Mouse (Mus musculus) G1E (cell line): Measurements from ENCODE around the gene Gns. TPM values are rescaled to one million over a fixed set of nuclear protein-coding genes. Genes with fewer than 3 reads are reported as not detected.

Experiments
- ATAC-seq: 2 replicates; pipeline ENCODE4 v1.8.0; 2016; ENCODE audit warnings: mild to moderate bottlenecking; ENCODE audit not compliant: insufficient number of reproducible peaks, poor library complexity, low FRiP score, severe bottlenecking; ENCODE audit errors: extremely low read depth
- DNase-seq: peaks from one replicate; pipeline ENCODE4 v3.0.0; 2012; ENCODE audit warnings: low spot score
- H3K27me3 ChIP-seq: 2 replicates; pipeline ENCODE4 v1.6.1; 2012; ENCODE audit warnings: mild to moderate bottlenecking, low read length, inconsistent platforms; ENCODE audit not compliant: insufficient read depth
- H3K36me3 ChIP-seq: replicated peaks from 2 replicates; pipeline ENCODE3; 2012; ENCODE audit warnings: mild to moderate bottlenecking, inconsistent platforms
- H3K4me1 ChIP-seq: 2 replicates; pipeline ENCODE4 v1.6.1; 2012; ENCODE audit warnings: low read depth, low read length, inconsistent platforms, mixed read lengths; ENCODE audit not compliant: insufficient read depth
- H3K4me3 ChIP-seq: 2 replicates; pipeline ENCODE4 v1.5.1; 2012; ENCODE audit warnings: low read depth, mild to moderate bottlenecking, inconsistent platforms, low read length, moderate library complexity, mixed read lengths
- H3K9me3 ChIP-seq: replicated peaks from 2 replicates; pipeline ENCODE4 v1.6.1; 2012; ENCODE audit warnings: inconsistent platforms
- CTCF ChIP-seq: IDR thresholded peaks from 2 replicates; pipeline ENCODE4 v1.5.1; 2012; ENCODE audit warnings: low read depth, low read length, inconsistent platforms, mixed read lengths
- GATA1 ChIP-seq: IDR thresholded peaks from 2 replicates; pipeline ENCODE4 v1.6.1; 2012; ENCODE audit warnings: borderline replicate concordance, low read length, inconsistent platforms, mixed read lengths
- GATA2 ChIP-seq: IDR thresholded peaks from 2 replicates; pipeline ENCODE4 v1.6.1; 2012; ENCODE audit warnings: low read depth, low read length, inconsistent platforms, borderline replicate concordance
- POLR2AphosphoS5 ChIP-seq: IDR thresholded peaks from 2 replicates; pipeline ENCODE4 v1.6.1; 2012; ENCODE audit warnings: low read depth, low read length, inconsistent platforms; ENCODE audit not compliant: insufficient replicate concordance
- TAL1 ChIP-seq: conservative IDR thresholded peaks from 2 replicates; pipeline ENCODE4 v1.6.1; 2012; ENCODE audit warnings: low read depth, low read length, inconsistent platforms, mixed read lengths
- polyA plus RNA-seq: library from polyadenylated mRNA; stranded (reverse); fragments of >175 nt; gene quantifications from 2 replicates; pipeline ENCODE4 v1.2.3, GENCODE M21; 2012
- total RNA-seq, 2 experiments: library from RNA; stranded (forward) in 1 of 2; stranded (reverse) in 1 of 2; fragments of 200-1000 nt in 1 of 2; fragments of >200 nt in 1 of 2; fragmentation: Nextera tagmentation in 1 of 2; gene quantifications; 2 replicates each; pipeline ENCODE4 v1.2.3; 2014 to 2017

The Gns gene
- total and polyA plus RNA-seq, 3 experiments: 33.4 to 138 (median 134) TPM

- no peak for ATAC-seq
- Histone ChIP-seq H3K4me3 (no peak overlapping the region), H3K27me3 (no peaks in the 10 kb centered on the region), H3K9me3 (no peaks in the 10 kb centered on the region), H3K36me3 (peaks cover 97% of the 10 kb centered on the region), H3K4me1 (peaks cover 12% of the 10 kb centered on the region)
- DNase-seq: no peak
- TF ChIP-seq POLR2AphosphoS5 (no peak), CTCF (no peak), GATA1 (no peak), GATA2 (no peak), TAL1 (no peak)
Observed at GRCm38 (mm10) chr10:121381280-121381679, 16.4 kb downstream of the Gns start.

- DNase-seq: no peak
- H3K36me3 ChIP-seq: peaks cover 97% of the 10 kb centered on the region
- H3K4me3 ChIP-seq: no peak overlapping the region
- ATAC-seq: no peak
- TF ChIP-seq GATA2 (no peak), GATA1 (no peak), POLR2AphosphoS5 (no peak)
- 0 out of 2 replicates have a peak, but pooled peaks cover 2% of the 10 kb centered on the region for H3K4me1 ChIP-seq
- no peaks in the 10 kb centered on the region for H3K27me3 ChIP-seq
- H3K9me3 ChIP-seq: no peaks in the 10 kb centered on the region
Observed at GRCm38 (mm10) chr10:121384710-121385109, 19.8 kb downstream of the Gns start.

GRCm38 (mm10) chr10:121385695-121386094, 20.8 kb downstream of the Gns start:
- peaks cover 99% of the 10 kb centered on the region for H3K36me3 ChIP-seq
- TF ChIP-seq GATA2 (no peak), POLR2AphosphoS5 (no peak), TAL1 (no peak), CTCF (no peak), GATA1 (no peak)
- DNase-seq (no peak), ATAC-seq (no peak)
- H3K4me1 ChIP-seq: 0 out of 2 replicates have a peak, but pooled peaks cover 2% of the 10 kb centered on the region
- no peaks in the 10 kb centered on the region for H3K9me3 ChIP-seq
- no peaks in the 10 kb centered on the region for H3K27me3 ChIP-seq
- no peak overlapping the region for H3K4me3 ChIP-seq

GRCm38 (mm10) chr10:121386347-121386746, 21.5 kb downstream of the Gns start:
- Histone ChIP-seq H3K4me3 (no peak overlapping the region), H3K36me3 (peaks cover 99% of the 10 kb centered on the region), H3K4me1 (0 out of 2 replicates have a peak, but pooled peaks cover 2% of the 10 kb centered on the region), H3K9me3 (no peaks in the 10 kb centered on the region), H3K27me3 (no peaks in the 10 kb centered on the region)
- ATAC-seq (no peak), DNase-seq (no peak)
- no peak for TF ChIP-seq TAL1
- TF ChIP-seq POLR2AphosphoS5: no peak
- TF ChIP-seq GATA1: no peak
- TF ChIP-seq GATA2: no peak
- TF ChIP-seq CTCF: no peak

GRCm38 (mm10) chr10:121390602-121391001, 25.7 kb downstream of the Gns start:
- no peak overlapping the region for H3K4me3 ChIP-seq
- no peak for ATAC-seq
- DNase-seq: no peak
- no peaks in the 10 kb centered on the region for H3K9me3 ChIP-seq
- no peaks in the 10 kb centered on the region for H3K4me1 ChIP-seq
- no peaks in the 10 kb centered on the region for H3K27me3 ChIP-seq
- H3K36me3 ChIP-seq: peaks cover 100% of the 10 kb centered on the region
- TF ChIP-seq GATA2 (no peak), GATA1 (no peak), CTCF (no peak), TAL1 (no peak), POLR2AphosphoS5 (no peak)

- TF ChIP-seq GATA1: no peak
- TF ChIP-seq GATA2: no peak
- no peak for TF ChIP-seq POLR2AphosphoS5
- no peak for TF ChIP-seq CTCF
- TF ChIP-seq TAL1: no peak
- no peaks in the 10 kb centered on the region for H3K4me1 ChIP-seq
- no peaks in the 10 kb centered on the region for H3K27me3 ChIP-seq
- H3K9me3 ChIP-seq: no peaks in the 10 kb centered on the region
- ATAC-seq (no peak), DNase-seq (no peak)
- peaks cover 100% of the 10 kb centered on the region for H3K36me3 ChIP-seq
- H3K4me3 ChIP-seq: no peak overlapping the region
Observed at GRCm38 (mm10) chr10:121391901-121392300, 27.0 kb downstream of the Gns start.

- TF ChIP-seq GATA2: no peak
- no peak for TF ChIP-seq POLR2AphosphoS5
- TF ChIP-seq CTCF: no peak
- no peak for TF ChIP-seq GATA1
- no peak for TF ChIP-seq TAL1
- H3K4me3 ChIP-seq: no peak overlapping the region
- peaks cover 81% of the 10 kb centered on the region for H3K36me3 ChIP-seq
- H3K4me1 ChIP-seq: no peaks in the 10 kb centered on the region
- H3K27me3 ChIP-seq: no peaks in the 10 kb centered on the region
- ATAC-seq (no peak), DNase-seq (no peak)
- H3K9me3 ChIP-seq: no peaks in the 10 kb centered on the region
Observed at GRCm38 (mm10) chr10:121394270-121394669, 29.4 kb downstream of the Gns start.
